7 mouse cellular contexts compared by ENCODE assay signal in the genomic region with DNA sequence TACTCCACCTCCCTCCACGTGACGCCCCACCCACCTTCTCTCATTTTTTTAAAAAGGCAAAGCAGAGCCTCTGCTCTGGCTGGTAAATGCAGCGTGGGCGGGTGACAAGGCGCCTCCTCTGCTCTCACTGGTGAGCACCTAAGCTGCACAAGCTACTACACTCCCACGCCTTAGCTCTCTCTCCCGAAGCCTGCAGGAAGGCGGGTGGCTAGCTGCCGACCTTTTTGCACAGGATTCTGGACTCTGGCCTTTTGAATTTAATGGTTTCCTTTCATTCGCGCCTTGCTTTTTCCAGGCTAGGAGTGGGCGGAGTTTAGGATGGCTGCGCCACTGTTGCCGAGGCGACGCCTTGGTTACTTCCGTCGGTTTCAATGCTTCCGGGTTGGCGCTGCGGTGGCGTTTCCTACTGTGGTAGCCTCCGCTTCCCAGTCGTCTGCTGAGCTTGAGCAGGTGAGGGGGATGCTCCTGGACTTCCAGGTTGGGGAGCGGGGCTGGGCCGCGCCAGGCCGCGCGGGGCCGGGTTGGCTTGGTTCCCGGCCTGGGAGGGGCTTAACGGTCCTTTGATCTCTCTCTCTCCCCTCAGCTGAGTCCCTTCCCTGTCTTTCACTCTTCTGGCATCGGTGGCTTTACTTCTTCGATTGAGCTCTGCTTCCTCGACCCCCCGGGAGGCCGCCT. TPM values are rescaled to one million over a fixed set of nuclear protein-coding genes. Genes with fewer than 3 reads are reported as not detected.
DNase-seq lines count a peak whose midpoint lies in the region; ATAC-seq lines count a peak whose summit lies in the region.

Gene Slc25a14 (plus strand): TSS at position 35 of the 675 bp plus-strand sequence.

- ATAC-seq in intestine, embryonic 15.5 days, result peak; percentile 98

- WGBS in intestine, embryonic 15.5 days, result 15% methylated on average over 38 of the region's 38 CpGs
- WGBS in midbrain, embryonic 10.5 days, result 21% methylated on average over 38 of the region's 38 CpGs

- H3K4me1 ChIP-seq in intestine, embryonic 15.5 days (replicated peaks), result no peaks in the 10 kb centered on the region
- peaks cover 4% of the 10 kb centered on the region; the same call in 1 of the 2 replicates for H3K4me1 ChIP-seq in midbrain, embryonic 10.5 days

- peak within 1 kb of the TSS; percentile 59 for H3K4me2 ChIP-seq in intestine, embryonic 15.5 days (replicated peaks)

- H3K4me3 ChIP-seq in intestine, embryonic 15.5 days (replicated peaks), result peak within 1 kb of the TSS; percentile 56
- peak within 1 kb of the TSS; percentile 68 for H3K4me3 ChIP-seq in midbrain, embryonic 10.5 days

- H3K27me3 ChIP-seq in intestine, embryonic 15.5 days (replicated peaks), result no peaks in the 10 kb centered on the region
- no peaks in the 10 kb centered on the region for H3K27me3 ChIP-seq in midbrain, embryonic 10.5 days (ENCODE audit: low read depth, poor library complexity, severe bottlenecking)

- no peaks in the 10 kb centered on the region for H3K9me3 ChIP-seq in intestine, embryonic 15.5 days
- no peaks in the 10 kb centered on the region for H3K9me3 ChIP-seq in midbrain, embryonic 10.5 days (replicated peaks)

- intact Hi-C loops in left cerebral cortex, postnatal 25 days (cut with DNase I), result loop anchor here (1.0 kb wide), 1 partner anchor 29 kb away; the partner anchor contains the start of gene Zfp280c

- H3K9ac ChIP-seq in intestine, embryonic 15.5 days, result peak within 1 kb of the TSS; percentile 50

- no peaks in the 10 kb centered on the region for H3K36me3 ChIP-seq in intestine, embryonic 15.5 days
- no peaks in the 10 kb centered on the region for H3K36me3 ChIP-seq in midbrain, embryonic 10.5 days

- H3K27ac ChIP-seq in intestine, embryonic 15.5 days, result peak within 1 kb of the TSS; percentile 75
- H3K27ac ChIP-seq in midbrain, embryonic 10.5 days (replicated peaks), result peak within 1 kb of the TSS; percentile 87

- DNase-seq in adrenal gland, adult 18-20 months (ENCODE audit: low spot score in 2 of 2), result peak; percentile 56 to 62
- peak; percentile 88 for DNase-seq in embryo, embryonic 11 days
- peak; percentile 60 for DNase-seq in gastrocnemius, postnatal 25 days
- DNase-seq in left cerebral cortex, postnatal 25 days (ENCODE audit: low spot score in 2 of 2), result peak; percentile 81 to 92
- DNase-seq in midbrain, embryonic 10.5 days (ENCODE audit: low spot score), result peak; percentile 80
- peak; percentile 71 for DNase-seq in right cerebral cortex, postnatal 4 days

RNA-seq across cellular contexts. Expression of gene Slc25a14, which starts in this region (rescaled TPM):
- 10 to 100 TPM; 10.1 to 13.0 TPM for total RNA-seq in adrenal gland, adult 18-20 months (2021)
- 1 to 10 TPM in 1 of 2 experiments, under 1 TPM in 1; 0.95 to 2.0 TPM for total RNA-seq in gastrocnemius, postnatal 25 days (2021)
- 12.0 and 13.7 TPM in 2 replicates for polyA plus RNA-seq in intestine, embryonic 15.5 days (2015; fragmentation: Nextera tagmentation; extraction: Ambion mirVana)
- 10 to 100 TPM; 63.8 to 71.4 TPM for total RNA-seq in left cerebral cortex, postnatal 25 days (2021)
- 22.8 and 24.8 TPM in 2 replicates for polyA plus RNA-seq in midbrain, embryonic 10.5 days (2016; fragmentation: Nextera tagmentation; extraction: Ambion mirVana)

Comparison
In these comparisons a context has a peak if more than half of its experiments do, and no peak if none do; other contexts are left out.
1. Peak in every context shown above with its lines: DNase-seq, ATAC-seq, H3K4me3 ChIP-seq and H3K27ac ChIP-seq.
2. RNA of gene Slc25a14 (total RNA-seq): 63.8 to 71.4 TPM in left cerebral cortex, postnatal 25 days; 10.1 to 13.0 TPM in adrenal gland, adult 18-20 months and 0.95 to 2.0 TPM in gastrocnemius, postnatal 25 days; every median in the first group is over 4 times any median in the second.